11 mouse cellular contexts compared by ENCODE assay signal in the genomic region with DNA sequence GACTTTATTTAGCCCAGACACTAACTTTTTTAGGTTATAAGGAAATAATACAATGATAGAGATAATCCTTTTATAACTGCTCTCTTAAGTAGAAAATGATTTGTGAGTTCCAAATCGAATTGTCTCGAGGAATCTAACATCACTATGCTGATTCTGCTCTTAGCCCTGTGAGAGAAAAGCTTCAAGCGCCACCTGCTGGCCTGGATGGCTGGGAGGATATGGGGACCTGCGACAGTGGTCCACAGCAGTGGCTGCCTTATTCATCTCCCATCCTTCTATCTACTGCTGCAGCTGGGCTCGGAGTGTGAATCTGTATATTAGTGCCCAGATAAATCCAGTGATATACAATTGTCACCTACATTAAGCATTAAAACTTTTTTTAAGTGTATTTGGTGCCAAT. TPM values are rescaled to one million over a fixed set of nuclear protein-coding genes. Genes with fewer than 3 reads are reported as not detected.
A peak's percentile ranks its signal among the peaks of the same experiment; 100 is the strongest.
DNase-seq lines count a peak whose midpoint lies in the region; ATAC-seq and TF ChIP-seq lines count a peak whose summit lies in the region.
"Not testable (repeated sequence)": the region's sequence is repeated elsewhere in the genome, so short reads cannot be mapped to it uniquely, and the experiment has no call there.
"Had no signal": no experiment of that assay in that cellular context is flagged by ENCODE, and none has a peak within 500 bp of the region (broad histone marks: within the 10 kb centered on the region; RNA-seq: fewer than 3 reads in every experiment).

No protein-coding gene starts in this region.

- H3K9ac ChIP-seq in forebrain, embryonic 16.5 days (replicated peaks; ENCODE audit: low read depth, low read length); hindbrain, postnatal 0 days (replicated peaks; ENCODE audit: low read length): not testable (repeated sequence)

- POLR2A ChIA-PET in Patski (lab: Charles Lee), result not testable (repeated sequence)

- 40% methylated on average over 5 of the region's 5 CpGs for WGBS in forebrain, embryonic 16.5 days
- 34% methylated on average over 5 of the region's 5 CpGs for WGBS in hindbrain, postnatal 0 days

- peak; percentile 79 for ATAC-seq in Patski
- ATAC-seq in forebrain, embryonic 16.5 days, result peak; percentile 81
- peak; percentile 64; the same call in 1 of the 2 replicates for ATAC-seq in hindbrain, postnatal 0 days
- peak; percentile 89 for ATAC-seq in megakaryocyte-erythroid progenitor cell, adult 5-6 weeks (replicated peaks; ENCODE audit: low FRiP score, low TSS enrichment, poor library complexity, severe bottlenecking)

- DNase-seq in Patski (ENCODE audit: low read depth, low spot score), result not testable (repeated sequence)
- DNase-seq in cerebellum, postnatal 10 days, result peak; percentile 50 to 56
- peak; percentile 5 for DNase-seq in hindbrain, postnatal 0 days (ENCODE audit: low spot score)
- peak; percentile 17 to 20 for DNase-seq in left cerebral cortex, postnatal 10 days (ENCODE audit: extremely low spot score in 1 of 2, low spot score in 2 of 2)
- DNase-seq in right cerebral cortex, postnatal 10 days (ENCODE audit: low spot score in 2 of 2), result peak; percentile 23 to 35

- not testable (repeated sequence) for H3K27ac ChIP-seq in forebrain, embryonic 16.5 days (ENCODE audit: low read length); hindbrain, postnatal 0 days

- CTCF ChIA-PET in Patski (lab: Charles Lee), result not testable (repeated sequence)

- peak; percentile 36 for TF ChIP-seq CTCF in Patski (IDR thresholded peaks at IDR 0.05)
- TF ChIP-seq CTCF in hindbrain, postnatal 0 days (IDR thresholded peaks at IDR 0.05; ENCODE audit: low read depth), result peak; percentile 73

- in situ Hi-C loops in Patski (cut with MboI; ENCODE audit: low pct_unique_long_range_greater_than_20kb), result not testable (repeated sequence)

- not testable (repeated sequence) for H3K4me2 ChIP-seq in forebrain, embryonic 16.5 days (ENCODE audit: low read length); hindbrain, postnatal 0 days (ENCODE audit: low read depth, low read length)

- not testable (repeated sequence) for H3K9me3 ChIP-seq in forebrain, embryonic 16.5 days (ENCODE audit: control insufficient read depth, low read length); hindbrain, postnatal 0 days (ENCODE audit: low read length)

- intact Hi-C loops in left cerebral cortex, postnatal 10 days (cut with DNase I), result not testable (repeated sequence)

- H3K4me3 ChIP-seq in forebrain, embryonic 16.5 days (replicated peaks; ENCODE audit: low read length); hindbrain, postnatal 0 days (ENCODE audit: low read length): not testable (repeated sequence)

- not testable (repeated sequence) for H3K36me3 ChIP-seq in forebrain, embryonic 16.5 days (ENCODE audit: control insufficient read depth, insufficient read depth); hindbrain, postnatal 0 days (ENCODE audit: insufficient read depth, low read length)

- H3K4me1 ChIP-seq in forebrain, embryonic 16.5 days (replicated peaks; ENCODE audit: control insufficient read depth, insufficient read depth, low read length); hindbrain, postnatal 0 days (ENCODE audit: insufficient read depth, low read length): not testable (repeated sequence)

- H3K27me3 ChIP-seq in Patski; forebrain, embryonic 16.5 days (replicated peaks; ENCODE audit: control insufficient read depth, insufficient read depth, low read length); hindbrain, postnatal 0 days (ENCODE audit: insufficient read depth, low read length): not testable (repeated sequence)

RNA-seq across cellular contexts. Expression of a gene that starts 25.7 kb away (rescaled TPM):
- not detected for polyA plus RNA-seq in Patski (2021)
- polyA plus RNA-seq in forebrain, embryonic 16.5 days (2015; fragmentation: Nextera tagmentation; extraction: Ambion mirVana), result not detected in 2 replicates
- total RNA-seq in hindbrain, postnatal 0 days (2014; rRNA removed), result not detected in 2 replicates
- polyA plus RNA-seq in hindbrain, postnatal 0 days (2015; fragmentation: Nextera tagmentation; extraction: Ambion mirVana), result not detected in 2 replicates
- total RNA-seq in left cerebral cortex, postnatal 10 days (2021), result not detected
- not detected in 2 replicates for total RNA-seq in megakaryocyte-erythroid progenitor cell, adult 5-6 weeks (2014; fragmentation: Nextera tagmentation)
- total RNA-seq in megakaryocyte-erythroid progenitor cell, adult 5-6 weeks (2017), result not detected in 2 replicates
- total RNA-seq: heart, adult 8-10 months had no signal
- polyA plus RNA-seq: forebrain, embryonic 11.5 days; lung, embryonic 15.5 days had no signal

RNA-seq across cellular contexts. Expression of a gene that starts 28.0 kb away (rescaled TPM):
- polyA plus RNA-seq in Patski (2021), result not detected
- not detected in 2 replicates for polyA plus RNA-seq in forebrain, embryonic 16.5 days (2015; fragmentation: Nextera tagmentation; extraction: Ambion mirVana)
- total RNA-seq in hindbrain, postnatal 0 days (2014; rRNA removed), result not detected in 2 replicates
- polyA plus RNA-seq in hindbrain, postnatal 0 days (2015; fragmentation: Nextera tagmentation; extraction: Ambion mirVana), result not detected in 2 replicates
- not detected for total RNA-seq in left cerebral cortex, postnatal 10 days (2021)
- total RNA-seq in megakaryocyte-erythroid progenitor cell, adult 5-6 weeks (2014; fragmentation: Nextera tagmentation), result not detected in 2 replicates
- total RNA-seq in megakaryocyte-erythroid progenitor cell, adult 5-6 weeks (2017), result not detected in 2 replicates
- total RNA-seq: heart, adult 8-10 months had no signal
- polyA plus RNA-seq: forebrain, embryonic 11.5 days; intestine, embryonic 15.5 days; lung, embryonic 15.5 days had no signal

RNA-seq across cellular contexts. Expression of a gene that starts 54.5 kb away (rescaled TPM):
- polyA plus RNA-seq in Patski (2021), result not detected
- polyA plus RNA-seq in forebrain, embryonic 16.5 days (2015; fragmentation: Nextera tagmentation; extraction: Ambion mirVana), result not detected in 2 replicates
- not detected in 2 replicates for total RNA-seq in hindbrain, postnatal 0 days (2014; rRNA removed)
- polyA plus RNA-seq in hindbrain, postnatal 0 days (2015; fragmentation: Nextera tagmentation; extraction: Ambion mirVana), result not detected in 2 replicates
- total RNA-seq in left cerebral cortex, postnatal 10 days (2021), result not detected
- not detected in 2 replicates for total RNA-seq in megakaryocyte-erythroid progenitor cell, adult 5-6 weeks (2014; fragmentation: Nextera tagmentation)
- total RNA-seq in megakaryocyte-erythroid progenitor cell, adult 5-6 weeks (2017), result not detected in 2 replicates
- total RNA-seq: heart, adult 8-10 months had no signal
- polyA plus RNA-seq: forebrain, embryonic 11.5 days had no signal

RNA-seq across cellular contexts. Expression of a gene that starts 56.8 kb away (rescaled TPM):
- polyA plus RNA-seq in Patski (2021), result 27.5 TPM
- polyA plus RNA-seq in forebrain, embryonic 16.5 days (2015; fragmentation: Nextera tagmentation; extraction: Ambion mirVana), result 69.0 and 94.7 TPM in 2 replicates
- 33.1 and 41.9 TPM in 2 replicates for total RNA-seq in hindbrain, postnatal 0 days (2014; rRNA removed)
- 61.8 and 72.5 TPM in 2 replicates for polyA plus RNA-seq in hindbrain, postnatal 0 days (2015; fragmentation: Nextera tagmentation; extraction: Ambion mirVana)
- total RNA-seq in left cerebral cortex, postnatal 10 days (2021), result 10 to 100 TPM; 35.5 to 42.4 TPM
- total RNA-seq in megakaryocyte-erythroid progenitor cell, adult 5-6 weeks (2014; fragmentation: Nextera tagmentation), result 23.4 and 33.9 TPM in 2 replicates
- 9.5 and 13.7 TPM in 2 replicates for total RNA-seq in megakaryocyte-erythroid progenitor cell, adult 5-6 weeks (2017)
